8 mouse cellular contexts compared by ENCODE assay signal in the genomic region with DNA sequence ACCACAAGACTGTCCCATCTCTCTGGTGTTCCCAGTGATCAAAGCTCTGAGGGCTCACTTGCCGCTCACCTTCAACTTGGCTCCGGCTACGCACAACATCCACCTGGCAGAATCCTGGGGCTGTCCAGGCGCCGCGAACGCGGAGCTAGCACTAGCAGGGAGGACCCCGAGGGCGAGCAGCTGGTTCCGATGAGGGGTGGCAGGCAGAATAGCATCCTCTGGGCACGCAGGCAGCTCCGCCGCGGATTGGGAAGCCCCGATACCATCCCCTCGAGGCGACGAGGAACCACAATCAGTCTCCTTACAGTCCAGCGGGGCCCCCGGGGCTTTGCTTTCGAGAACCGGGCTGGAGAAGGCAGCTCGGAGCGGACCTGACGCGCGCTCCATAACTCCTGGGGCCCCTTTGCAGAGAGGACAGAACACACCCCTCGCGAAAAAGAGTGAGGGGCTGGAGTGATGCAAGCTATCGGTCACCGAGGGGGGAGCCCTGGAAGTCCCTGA. TPM values are rescaled to one million over a fixed set of nuclear protein-coding genes. Genes with fewer than 3 reads are reported as not detected.
A peak's percentile ranks its signal among the peaks of the same experiment; 100 is the strongest.
DNase-seq lines count a peak whose midpoint lies in the region; ATAC-seq and TF ChIP-seq lines count a peak whose summit lies in the region.

No protein-coding gene starts in this region.

- H3K4me2 ChIP-seq in neural tube, embryonic 14.5 days (ENCODE audit: low read depth, low read length): peak overlapping the region; percentile 98

- intact Hi-C loops in left cerebral cortex, adult 2 months (cut with DNase I): loop anchor here (5.0 kb wide), 3 partner anchors 78 to 283 kb away; no protein-coding TSS in a partner anchor
- intact Hi-C loops in left cerebral cortex, postnatal 14 days (cut with DNase I): loop anchor here (5.0 kb wide), 2 partner anchors 78 to 283 kb away; no protein-coding TSS in a partner anchor
- intact Hi-C loops in heart, adult 2 months (cut with DNase I): loop anchor here (2.0 to 5.0 kb wide), 7 partner anchors 35 to 363 kb away; no protein-coding TSS in a partner anchor

- TF ChIP-seq EP300 in heart, adult 2 months (IDR thresholded peaks at IDR 0.05; ENCODE audit: insufficient read depth, low read depth, low read length): no peak

- no peak for TF ChIP-seq CTCF in left cerebral cortex, adult 2 months (IDR thresholded peaks at IDR 0.05)
- TF ChIP-seq CTCF in heart, adult 2 months (IDR thresholded peaks at IDR 0.05): no peak
- no peak for TF ChIP-seq CTCF in kidney, adult 2 months (conservative IDR thresholded peaks at IDR 0.05; ENCODE audit: insufficient read depth, insufficient read length, low read depth, low read length)
- TF ChIP-seq CTCF in lung, adult 2 months (IDR thresholded peaks at IDR 0.05; ENCODE audit: insufficient read depth, low read length): no peak

- H3K4me3 ChIP-seq in left cerebral cortex, adult 2 months: peak overlapping the region; percentile 91
- H3K4me3 ChIP-seq in embryonic facial prominence, embryonic 10.5 days: peak overlapping the region; percentile 90
- H3K4me3 ChIP-seq in heart, adult 2 months: peak overlapping the region; percentile 89
- H3K4me3 ChIP-seq in kidney, adult 2 months (ENCODE audit: insufficient read depth, low read depth, low read length): peak overlapping the region; percentile 100
- peak overlapping the region; percentile 93 for H3K4me3 ChIP-seq in lung, adult 2 months (replicated peaks; ENCODE audit: extremely low read depth, low read depth, low read length)
- H3K4me3 ChIP-seq in neural tube, embryonic 14.5 days (ENCODE audit: low read depth, low read length): peak overlapping the region; percentile 80

- peak overlapping the region; percentile 87 for H3K9ac ChIP-seq in heart, adult 2 months (ENCODE audit: low read depth, low read length)
- H3K9ac ChIP-seq in neural tube, embryonic 14.5 days (replicated peaks; ENCODE audit: low read depth, low read length): peak overlapping the region; percentile 84

- no peak for TF ChIP-seq POLR2A in heart, adult 2 months (IDR thresholded peaks at IDR 0.05; ENCODE audit: insufficient read depth, low read depth, low read length)
- no peak for TF ChIP-seq POLR2A in kidney, adult 2 months (IDR thresholded peaks at IDR 0.05; ENCODE audit: low read depth, low read length)
- no peak for TF ChIP-seq POLR2A in lung, adult 2 months (IDR thresholded peaks at IDR 0.05; ENCODE audit: borderline replicate concordance, extremely low read depth, low read depth, low read length)

- no peaks in the 10 kb centered on the region for H3K36me3 ChIP-seq in embryonic facial prominence, embryonic 10.5 days (replicated peaks)
- H3K36me3 ChIP-seq in heart, adult 2 months (ENCODE audit: control insufficient read depth, insufficient read depth, low read length): no peaks in the 10 kb centered on the region
- no peaks in the 10 kb centered on the region for H3K36me3 ChIP-seq in kidney, adult 2 months (ENCODE audit: control insufficient read depth, insufficient read depth, low read length)
- no peaks in the 10 kb centered on the region for H3K36me3 ChIP-seq in neural tube, embryonic 14.5 days (ENCODE audit: control insufficient read depth, insufficient read depth, low read length)

- peak overlapping the region; percentile 92 for H3K27ac ChIP-seq in left cerebral cortex, adult 2 months
- H3K27ac ChIP-seq in embryonic facial prominence, embryonic 10.5 days (replicated peaks): peak overlapping the region; percentile 98
- H3K27ac ChIP-seq in heart, adult 2 months: peak overlapping the region; percentile 74
- H3K27ac ChIP-seq in kidney, adult 2 months (ENCODE audit: insufficient read depth, low read depth, low read length): peak overlapping the region; percentile 98
- no peak overlapping the region for H3K27ac ChIP-seq in neural tube, embryonic 14.5 days (ENCODE audit: low read depth, low read length)

- DNase-seq in left cerebral cortex, adult 2 months (ENCODE audit: extremely low spot score in 1 of 2, low spot score in 2 of 2): peak; percentile 23 to 37
- no peak for DNase-seq in left cerebral cortex, postnatal 14 days (ENCODE audit: low spot score in 2 of 2)
- peak; percentile 72 for DNase-seq in embryonic facial prominence, embryonic 10.5 days (ENCODE audit: low spot score)
- peak; percentile 59 to 71 for DNase-seq in heart, adult 2 months
- DNase-seq in kidney, adult 2 months: no peak
- peak; percentile 74 for DNase-seq in lung, adult 2 months
- peak; percentile 42 for DNase-seq in thymus, postnatal 0 days (ENCODE audit: low spot score)

- no peak; the same call in 1 of the 2 replicates for ATAC-seq in neural tube, embryonic 14.5 days (ENCODE audit: low read depth)

- under 1% methylated on average over 32 of the region's 32 CpGs for WGBS in embryonic facial prominence, embryonic 10.5 days
- 3% methylated on average over 32 of the region's 32 CpGs for WGBS in heart, adult 2 months
- 1% methylated on average over 32 of the region's 32 CpGs for WGBS in kidney, adult 2 months
- 8% methylated on average over 32 of the region's 32 CpGs for WGBS in lung, adult 2 months
- WGBS in neural tube, embryonic 14.5 days: under 1% methylated on average over 32 of the region's 32 CpGs

- H3K27me3 ChIP-seq in embryonic facial prominence, embryonic 10.5 days (replicated peaks; ENCODE audit: low read depth, poor library complexity, severe bottlenecking): peaks cover 26% of the 10 kb centered on the region
- no peaks in the 10 kb centered on the region for H3K27me3 ChIP-seq in heart, adult 2 months (ENCODE audit: control insufficient read depth, insufficient read depth, low read length)
- H3K27me3 ChIP-seq in kidney, adult 2 months (replicated peaks; ENCODE audit: control insufficient read depth, insufficient read depth, low read length): no peaks in the 10 kb centered on the region
- H3K27me3 ChIP-seq in neural tube, embryonic 14.5 days (ENCODE audit: control insufficient read depth, insufficient read depth, low read length): 0 out of 2 replicates have a peak, but pooled peaks cover 7% of the 10 kb centered on the region

- no peaks in the 10 kb centered on the region; the same call in none of the 2 replicates for H3K79me2 ChIP-seq in heart, adult 2 months (replicated peaks; ENCODE audit: control insufficient read depth, insufficient read depth, low read length)

- H3K9me3 ChIP-seq in embryonic facial prominence, embryonic 10.5 days: no peaks in the 10 kb centered on the region
- H3K9me3 ChIP-seq in neural tube, embryonic 14.5 days (ENCODE audit: control insufficient read depth, low read length): no peaks in the 10 kb centered on the region

- H3K4me1 ChIP-seq in embryonic facial prominence, embryonic 10.5 days: peaks cover 73% of the 10 kb centered on the region
- peaks cover 7% of the 10 kb centered on the region for H3K4me1 ChIP-seq in heart, adult 2 months (ENCODE audit: control insufficient read depth, insufficient read depth, low read length)
- peaks cover 21% of the 10 kb centered on the region for H3K4me1 ChIP-seq in kidney, adult 2 months (ENCODE audit: control insufficient read depth, insufficient read depth, low read length)
- H3K4me1 ChIP-seq in lung, adult 2 months (ENCODE audit: control insufficient read depth, insufficient read depth, low read length): peaks cover 7% of the 10 kb centered on the region
- peaks cover 22% of the 10 kb centered on the region for H3K4me1 ChIP-seq in neural tube, embryonic 14.5 days (ENCODE audit: control insufficient read depth, insufficient read depth, low read length)

RNA-seq across cellular contexts. Expression of gene Cux1, which starts 1.9 kb away (rescaled TPM):
- total RNA-seq in left cerebral cortex, adult 2 months (2021): 100 to 1,000 TPM; 107 to 117 TPM
- total RNA-seq in left cerebral cortex, postnatal 14 days (2021): 100 to 1,000 TPM; 116 to 150 TPM
- 75.3 and 77.8 TPM in 2 replicates for polyA plus RNA-seq in embryonic facial prominence, embryonic 10.5 days (2016; fragmentation: Nextera tagmentation; extraction: Ambion mirVana)
- 100 to 1,000 TPM in 1 of 2 experiments, 10 to 100 TPM in 1; 85.8 to 101 TPM for total RNA-seq in heart, adult 2 months (2021)
- polyA plus RNA-seq in heart, adult 2 months (2012; rRNA removed): 46.8 and 65.3 TPM in 2 replicates
- polyA plus RNA-seq in kidney, adult 2 months (2012; rRNA removed): 126 and 136 TPM in 2 replicates
- 45.9 and 46.6 TPM in 2 replicates for polyA plus RNA-seq in lung, adult 2 months (2012; rRNA removed)
- polyA plus RNA-seq in neural tube, embryonic 14.5 days (2014; fragmentation: Nextera tagmentation; extraction: Ambion mirVana): 95.3 TPM in 2 replicates
- polyA plus RNA-seq in thymus, postnatal 0 days (2015; fragmentation: Nextera tagmentation; extraction: Ambion mirVana): 113 and 126 TPM in 2 replicates

Comparison
In these comparisons a context has a peak if more than half of its experiments do, and no peak if none do; other contexts are left out.
1. DNase-seq: peak in left cerebral cortex, adult 2 months (2 of 2), embryonic facial prominence, embryonic 10.5 days (single experiment), heart, adult 2 months (2 of 2), lung, adult 2 months (single experiment) and thymus, postnatal 0 days (single experiment); none in left cerebral cortex, postnatal 14 days (0 of 2) and kidney, adult 2 months (single experiment).
2. Peak in every context shown above with its lines, with median percentiles within 50 percentile points of each other: H3K4me3 ChIP-seq.